Mouse (Mus musculus): Measurements from ENCODE around the gene Zfp385c. TPM values are rescaled to one million over a fixed set of nuclear protein-coding genes. Genes with fewer than 3 reads are reported as not detected.

The Zfp385c gene
- polyA plus RNA-seq, 1 experiment = 0.39 TPM

GRCm38 (mm10) chr11:100709201-100709810 is 17.1 kb upstream of the Zfp385c start:
- Histone ChIP-seq H3K4me1 (peaks cover 57% of the 10 kb centered on the region), H3K27me3 (replicated peaks) (no peaks in the 10 kb centered on the region), H3K36me3 (replicated peaks; ENCODE audit: low read length) (peaks cover 67% of the 10 kb centered on the region), H3K4me3 (replicated peaks) (no peak overlapping the region), H3K9me3 (no peaks in the 10 kb centered on the region)
- no peak for TF ChIP-seq GATA1 (IDR thresholded peaks at IDR 0.05; ENCODE audit: borderline replicate concordance, low read length)
- TF ChIP-seq FLI1 (IDR thresholded peaks at IDR 0.05; ENCODE audit: low read length) = no peak

DNA sequence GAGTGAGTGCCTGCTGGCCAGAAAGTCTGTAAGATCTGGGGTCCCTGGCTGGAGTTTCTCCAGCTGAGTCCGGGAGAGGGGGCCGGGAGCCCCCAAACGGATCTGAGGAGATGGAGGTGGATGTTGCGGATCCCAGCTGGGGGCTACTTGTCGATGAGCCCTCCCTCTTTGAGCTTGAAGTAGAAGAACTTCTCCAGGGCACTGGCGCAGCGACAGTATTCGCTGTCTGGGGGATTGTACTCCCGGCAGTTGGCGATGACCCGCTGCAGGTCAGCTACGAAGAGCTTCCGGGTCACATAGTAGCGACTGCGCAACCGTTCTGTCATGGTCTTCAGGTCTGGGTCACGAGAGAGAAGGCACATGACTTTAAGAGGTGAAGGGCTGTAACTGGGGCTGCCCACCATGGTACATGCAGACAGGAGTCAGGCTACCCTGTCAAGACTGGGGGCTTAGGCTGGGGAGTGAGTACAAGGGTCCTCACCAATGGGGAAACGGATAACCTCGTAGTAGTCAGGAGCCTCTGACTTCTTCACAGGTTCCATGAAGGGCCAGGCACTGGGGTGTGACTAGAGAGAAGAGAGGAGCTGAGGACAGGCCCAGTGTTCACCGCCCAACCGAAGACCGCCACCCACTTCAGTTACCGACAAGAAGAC is 13.0 kb upstream of the Zfp385c start:
- no peak for TF ChIP-seq GATA1 (IDR thresholded peaks at IDR 0.05; ENCODE audit: borderline replicate concordance, low read length)
- TF ChIP-seq FLI1 (IDR thresholded peaks at IDR 0.05; ENCODE audit: low read length) = no peak
- Histone ChIP-seq H3K36me3 (replicated peaks; ENCODE audit: low read length) (peaks cover 58% of the 10 kb centered on the region), H3K9me3 (no peaks in the 10 kb centered on the region), H3K27me3 (replicated peaks) (no peaks in the 10 kb centered on the region), H3K4me1 (peaks cover 51% of the 10 kb centered on the region), H3K4me3 (replicated peaks) (no peak overlapping the region)

DNA sequence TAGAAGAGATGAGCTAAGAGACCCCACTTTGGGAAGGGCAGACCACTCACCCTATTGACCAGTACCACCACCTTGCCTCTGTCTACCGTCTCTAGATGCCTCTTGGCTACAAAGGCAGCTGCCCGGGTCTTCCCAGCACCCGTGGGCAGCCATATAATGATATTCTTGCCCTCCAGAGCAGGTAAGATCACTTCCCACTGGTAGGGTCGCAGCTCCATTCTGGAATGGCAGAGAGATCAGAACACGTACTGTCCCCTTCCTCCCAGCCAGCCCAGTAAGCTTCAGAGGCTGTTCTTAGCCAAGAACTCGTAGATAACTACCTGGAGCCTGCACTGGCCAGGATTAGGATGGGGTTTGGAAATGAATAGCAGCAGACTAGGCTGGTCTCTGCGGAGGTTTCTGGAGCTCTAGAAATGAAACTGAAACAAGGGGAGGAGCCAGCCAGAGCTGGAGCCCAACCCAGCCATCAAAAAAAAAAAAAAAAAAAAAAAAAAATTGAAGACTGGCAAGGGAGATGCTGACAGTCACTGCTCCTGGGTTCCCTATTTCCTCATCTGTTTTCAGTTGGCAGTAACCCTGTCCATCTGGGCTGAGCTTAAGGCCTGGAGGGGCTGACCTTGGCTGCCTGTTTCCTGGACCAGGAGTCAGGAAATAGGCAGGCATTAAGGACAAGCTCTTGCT is 11.7 kb upstream of the Zfp385c start, which contains the start of gene Dhx58:
Dhx58 (minus strand) TSS at position 421 of the 681 bp plus-strand sequence.
- Histone ChIP-seq H3K9me3 (no peaks in the 10 kb centered on the region; the same call in 1 of the 2 replicates), H3K4me3 (replicated peaks) (peak within 1 kb of the TSS; percentile 92), H3K36me3 (replicated peaks; ENCODE audit: low read length) (peaks cover 56% of the 10 kb centered on the region), H3K27me3 (replicated peaks) (no peaks in the 10 kb centered on the region), H3K4me1 (peaks cover 62% of the 10 kb centered on the region)
- TF ChIP-seq FLI1 (IDR thresholded peaks at IDR 0.05; ENCODE audit: low read length) = no peak
- no peak for TF ChIP-seq GATA1 (IDR thresholded peaks at IDR 0.05; ENCODE audit: borderline replicate concordance, low read length)

DNA sequence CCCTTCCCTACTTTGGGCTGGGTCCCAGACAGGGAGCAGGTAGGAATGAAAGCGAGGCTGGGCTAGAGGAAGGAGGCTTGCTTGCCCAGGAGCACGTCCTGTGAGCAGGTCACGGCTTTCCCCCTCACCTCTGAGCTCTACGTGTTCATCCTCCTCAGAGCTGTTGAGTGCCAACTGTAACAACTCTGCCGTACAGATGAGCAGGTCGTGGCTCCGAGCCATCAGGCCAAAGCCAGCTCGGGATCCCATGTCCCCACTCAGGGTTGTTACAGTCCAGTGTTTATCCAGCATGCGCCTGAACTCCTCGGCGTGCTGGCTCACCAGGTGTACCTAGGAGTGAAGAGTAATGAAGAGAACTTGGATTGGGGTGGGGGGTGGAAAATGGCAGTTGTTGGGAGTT is 11.1 kb upstream of the Zfp385c start:
- H3K9me3 ChIP-seq = no peaks in the 10 kb centered on the region; the same call in 1 of the 2 replicates
- TF ChIP-seq GATA1 (IDR thresholded peaks at IDR 0.05; ENCODE audit: borderline replicate concordance, low read length) (no peak), FLI1 (IDR thresholded peaks at IDR 0.05; ENCODE audit: low read length) (no peak)
- H3K27me3 ChIP-seq (replicated peaks) = no peaks in the 10 kb centered on the region
- peaks cover 56% of the 10 kb centered on the region for H3K36me3 ChIP-seq (replicated peaks; ENCODE audit: low read length)
- H3K4me3 ChIP-seq (replicated peaks) = peak overlapping the region; percentile 92
- peaks cover 57% of the 10 kb centered on the region for H3K4me1 ChIP-seq

- Histone ChIP-seq H3K4me1 (peaks cover 57% of the 10 kb centered on the region), H3K4me3 (replicated peaks) (peak overlapping the region; percentile 92), H3K36me3 (replicated peaks; ENCODE audit: low read length) (peaks cover 56% of the 10 kb centered on the region), H3K9me3 (no peaks in the 10 kb centered on the region; the same call in 1 of the 2 replicates), H3K27me3 (replicated peaks) (no peaks in the 10 kb centered on the region)
- TF ChIP-seq FLI1 (IDR thresholded peaks at IDR 0.05; ENCODE audit: low read length) = no peak
- TF ChIP-seq GATA1 (IDR thresholded peaks at IDR 0.05; ENCODE audit: borderline replicate concordance, low read length) = no peak
These were observed 10.7 kb upstream of the Zfp385c start for GRCm38 (mm10) chr11:100702906-100703305.

DNA sequence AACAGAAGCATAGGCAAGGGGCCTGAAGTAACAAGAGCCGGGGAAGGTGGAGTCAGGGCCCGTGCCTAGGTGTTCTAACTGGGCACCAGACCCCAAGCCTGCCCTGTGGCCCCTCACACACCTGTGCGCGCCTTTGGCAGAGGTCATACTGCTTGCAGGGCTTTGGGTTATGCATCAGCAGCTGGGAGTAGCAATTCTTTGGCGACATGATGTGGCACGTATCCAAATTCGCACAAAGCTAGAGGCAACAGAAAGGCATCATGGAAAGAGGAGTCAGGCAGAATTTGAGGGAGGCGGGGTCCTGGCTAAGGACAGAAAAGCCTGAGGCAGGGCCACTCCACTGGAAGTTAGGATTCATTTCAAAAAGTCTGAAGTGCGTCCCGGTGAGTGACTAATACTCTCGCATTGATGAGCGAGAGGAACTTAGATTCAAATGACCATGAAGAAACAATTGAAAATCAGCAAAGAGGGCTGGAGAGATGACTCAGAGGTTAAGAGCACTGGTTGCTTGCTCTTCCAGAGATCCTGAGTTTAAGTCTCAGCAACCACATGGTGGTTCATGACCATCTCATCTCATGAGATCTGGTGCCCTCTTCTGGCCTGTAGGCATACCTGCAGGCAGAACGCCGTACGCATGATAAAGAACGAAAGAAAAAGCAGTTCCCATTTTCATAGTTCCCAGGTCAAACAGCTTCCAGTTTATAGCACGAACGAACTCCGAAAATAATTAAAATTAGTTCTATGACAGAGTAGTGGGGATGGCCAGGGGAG is 10.0 kb upstream of the Zfp385c start:
- no peak for TF ChIP-seq GATA1 (IDR thresholded peaks at IDR 0.05; ENCODE audit: borderline replicate concordance, low read length)
- no peak for TF ChIP-seq FLI1 (IDR thresholded peaks at IDR 0.05; ENCODE audit: low read length)
- no peaks in the 10 kb centered on the region for H3K27me3 ChIP-seq (replicated peaks)
- H3K36me3 ChIP-seq (replicated peaks; ENCODE audit: low read length) = peaks cover 53% of the 10 kb centered on the region
- H3K4me3 ChIP-seq (replicated peaks) = peak overlapping the region; percentile 92
- no peaks in the 10 kb centered on the region; the same call in 1 of the 2 replicates for H3K9me3 ChIP-seq
- H3K4me1 ChIP-seq = peaks cover 57% of the 10 kb centered on the region

DNA sequence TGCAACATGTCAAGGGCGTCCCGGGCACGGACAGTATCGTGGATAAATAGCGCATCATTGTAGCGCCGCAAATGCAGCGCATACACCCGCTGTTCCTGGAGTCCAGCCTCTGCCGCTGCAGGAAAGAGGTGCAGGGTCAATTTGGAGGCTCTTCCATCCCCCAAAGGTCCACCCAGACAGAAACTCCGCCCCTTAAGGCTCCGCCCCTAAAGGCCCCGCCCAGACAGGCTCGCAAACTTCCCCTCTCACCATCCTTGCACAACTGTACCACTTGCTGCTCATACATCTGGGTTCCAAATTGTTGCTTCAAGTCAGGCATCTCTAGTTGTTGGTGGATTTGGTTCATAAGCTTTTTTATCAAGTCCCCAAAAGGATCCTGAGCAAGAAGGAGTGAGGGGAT is 9.0 kb upstream of the Zfp385c start:
- Histone ChIP-seq H3K9me3 (no peaks in the 10 kb centered on the region; the same call in 1 of the 2 replicates), H3K4me3 (replicated peaks) (peak overlapping the region; percentile 85), H3K36me3 (replicated peaks; ENCODE audit: low read length) (peaks cover 49% of the 10 kb centered on the region), H3K4me1 (peaks cover 57% of the 10 kb centered on the region), H3K27me3 (replicated peaks) (no peaks in the 10 kb centered on the region)
- no peak for TF ChIP-seq GATA1 (IDR thresholded peaks at IDR 0.05; ENCODE audit: borderline replicate concordance, low read length)
- no peak for TF ChIP-seq FLI1 (IDR thresholded peaks at IDR 0.05; ENCODE audit: low read length)

- no peak for TF ChIP-seq GATA1 (IDR thresholded peaks at IDR 0.05; ENCODE audit: borderline replicate concordance, low read length)
- TF ChIP-seq FLI1 (IDR thresholded peaks at IDR 0.05; ENCODE audit: low read length) = no peak
- Histone ChIP-seq H3K27me3 (replicated peaks) (no peaks in the 10 kb centered on the region), H3K4me3 (replicated peaks) (no peak overlapping the region), H3K4me1 (peaks cover 57% of the 10 kb centered on the region), H3K36me3 (replicated peaks; ENCODE audit: low read length) (peaks cover 49% of the 10 kb centered on the region), H3K9me3 (no peaks in the 10 kb centered on the region; the same call in 1 of the 2 replicates)
These were observed 8.5 kb upstream of the Zfp385c start for GRCm38 (mm10) chr11:100700710-100701109.

DNA sequence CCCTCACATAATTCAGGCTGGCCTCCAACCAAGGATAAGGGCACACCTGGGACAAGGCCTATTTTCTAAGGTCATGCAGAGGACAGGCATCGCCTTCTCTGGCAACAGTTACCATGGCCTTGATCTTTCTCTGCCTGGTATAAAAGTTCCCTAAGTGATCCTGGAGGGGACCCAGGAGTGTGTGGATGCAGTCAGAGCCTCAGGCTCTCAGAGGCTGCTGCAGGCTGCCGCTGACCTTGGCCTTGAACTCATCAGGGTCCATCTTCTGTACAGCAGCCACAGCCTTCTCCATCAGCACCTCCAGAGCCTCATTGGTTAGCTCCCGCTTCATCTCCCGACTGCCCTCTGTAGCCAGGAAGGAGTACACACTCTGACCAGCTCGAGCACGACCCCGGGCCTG is 5.7 kb upstream of the Zfp385c start:
- no peak overlapping the region for H3K4me3 ChIP-seq (replicated peaks)
- H3K27me3 ChIP-seq (replicated peaks) = peaks cover 4% of the 10 kb centered on the region
- H3K4me1 ChIP-seq = peaks cover 37% of the 10 kb centered on the region
- TF ChIP-seq GATA1 (IDR thresholded peaks at IDR 0.05; ENCODE audit: borderline replicate concordance, low read length) (no peak), FLI1 (IDR thresholded peaks at IDR 0.05; ENCODE audit: low read length) (no peak)
- peaks cover 35% of the 10 kb centered on the region for H3K36me3 ChIP-seq (replicated peaks; ENCODE audit: low read length)
- no peaks in the 10 kb centered on the region; the same call in 1 of the 2 replicates for H3K9me3 ChIP-seq
